Mouse (Mus musculus) limb, embryonic 15.5 days (tissue): Measurements from ENCODE around the gene Hba-x. TPM values are rescaled to one million over a fixed set of nuclear protein-coding genes. Genes with fewer than 3 reads are reported as not detected.

Source experiments
- ATAC-seq: fragments of 200-750 bp; cut with Nextera tagmentation; 2 replicates; pipeline ENCODE4 v1.8.0; 2017; ENCODE audit warnings: low read depth, moderate TSS enrichment; ENCODE audit not compliant: insufficient number of reproducible peaks, low FRiP score, low TSS enrichment
- H3K27ac ChIP-seq: fragments of 300-500 bp; sonication (generic); 2 replicates; pipeline ENCODE4 v1.5.1; 2015; ENCODE audit warnings: moderate library complexity, mild to moderate bottlenecking, inconsistent platforms
- H3K27me3 ChIP-seq: fragments of 300-500 bp; sonication (generic); 2 replicates; pipeline ENCODE4 v1.6.1; 2015; ENCODE audit warnings: inconsistent platforms
- H3K36me3 ChIP-seq: fragments of 300-500 bp; sonication (generic); 2 replicates; pipeline ENCODE4 v1.6.1; 2015; ENCODE audit warnings: inconsistent platforms
- H3K4me1 ChIP-seq: fragments of 300-500 bp; sonication (generic); 2 replicates; pipeline ENCODE4 v1.6.1; 2015; ENCODE audit warnings: inconsistent platforms
- H3K4me2 ChIP-seq: fragments of 300-500 bp; sonication (generic); 2 replicates; pipeline ENCODE4 v1.6.1; 2015; ENCODE audit warnings: mild to moderate bottlenecking, inconsistent platforms
- H3K4me3 ChIP-seq: fragments of 300-500 bp; sonication (generic); 2 replicates; pipeline ENCODE4 v1.5.1; 2015; ENCODE audit warnings: mild to moderate bottlenecking, inconsistent platforms
- H3K9ac ChIP-seq: fragments of 300-500 bp; sonication (generic); 2 replicates; pipeline ENCODE4 v1.6.1; 2015; ENCODE audit warnings: inconsistent platforms
- H3K9me3 ChIP-seq: fragments of 300-500 bp; sonication (generic); 2 replicates; pipeline ENCODE4 v1.6.1; 2016; ENCODE audit warnings: inconsistent platforms
- WGBS: fragments of 180-500 bp; shearing (Covaris S2); methylation state at CpG from one replicate; pipeline ENCODE4 v1.1.7; 2015; 5-methylcytosine and 5-hydroxymethylcytosine counted together
- polyA plus RNA-seq: library from polyadenylated mRNA; unstranded; fragments of >200 nt; fragmentation: Nextera tagmentation; extraction: Ambion mirVana; gene quantifications from 2 replicates; pipeline ENCODE4 v1.2.1, GENCODE M21; 2015

Gene Hba-x
- polyA plus RNA-seq, 1 experiment from 2014 or later: 106 TPM

DNA sequence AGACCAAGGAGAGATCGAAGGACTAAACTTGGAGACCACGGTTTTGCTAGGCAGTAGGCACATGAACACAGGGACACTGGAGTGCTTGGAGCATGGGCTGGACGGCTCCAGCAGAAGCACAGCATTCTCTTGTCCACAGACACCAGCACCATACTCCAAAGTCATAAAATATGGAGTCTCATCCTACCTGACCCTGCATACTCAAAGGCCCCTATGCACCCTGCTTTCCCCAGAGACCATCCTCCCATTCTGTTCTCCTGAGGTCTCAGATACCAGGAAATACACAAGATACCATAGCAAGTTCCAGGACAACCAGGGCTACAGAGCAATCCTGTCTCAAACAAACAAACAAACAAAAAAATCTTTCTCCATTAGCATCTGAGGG lies 38.8 kb upstream of the Hba-x start:
- no peak overlapping the region for H3K9ac ChIP-seq

DNA sequence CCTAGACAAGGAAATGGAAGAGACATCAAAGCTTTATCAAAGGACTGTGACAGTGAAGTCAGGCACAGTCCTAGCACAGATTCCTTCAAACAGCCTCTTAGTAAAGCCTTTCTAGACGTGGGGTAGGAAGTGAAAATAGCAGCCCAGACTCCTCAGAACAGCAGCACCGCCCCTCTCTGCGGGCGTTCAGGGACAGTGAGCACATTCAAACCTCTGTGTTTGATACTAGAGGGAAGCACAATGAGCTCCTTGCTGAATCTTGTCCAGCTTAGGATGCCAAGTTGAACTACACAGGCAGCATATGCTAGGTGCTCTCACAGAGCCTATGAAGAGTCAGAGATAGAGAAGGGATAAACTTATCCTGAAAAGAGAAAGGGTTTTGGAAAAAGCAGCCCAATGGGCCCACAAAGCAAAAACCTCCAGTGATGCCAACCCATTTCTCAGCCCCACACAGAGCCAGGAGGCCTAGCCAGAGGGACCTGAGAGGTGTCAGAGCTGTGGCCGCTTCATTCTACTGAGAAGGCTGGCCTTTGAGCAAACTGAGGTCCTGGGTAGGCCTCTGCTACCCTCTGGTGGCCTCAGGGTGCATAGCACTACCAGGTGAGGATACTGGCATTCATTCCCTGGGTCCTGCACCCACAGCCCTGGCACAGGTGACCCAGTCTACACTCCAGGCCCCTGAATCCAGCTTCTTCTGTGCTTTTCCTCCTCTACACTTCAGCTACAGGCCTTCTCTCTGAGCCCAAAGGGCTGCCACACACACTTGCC lies 37.9 kb upstream of the Hba-x start:
- peaks cover 58% of the 10 kb centered on the region for H3K36me3 ChIP-seq
- H3K9ac ChIP-seq: no peak overlapping the region
- no peak overlapping the region for H3K4me3 ChIP-seq
- no peaks in the 10 kb centered on the region for H3K27me3 ChIP-seq
- H3K27ac ChIP-seq: 0 out of 2 replicates have a peak overlapping the region, but pooled peaks have one; percentile 27
- WGBS: 65% methylated on average over 5 of the region's 5 CpGs
- H3K4me1 ChIP-seq: peaks cover 26% of the 10 kb centered on the region
- ATAC-seq: no peak
- no peaks in the 10 kb centered on the region for H3K9me3 ChIP-seq
- H3K4me2 ChIP-seq: no peak overlapping the region

More for the DNA sequence above, 38.8 kb upstream of the Hba-x start:
- H3K36me3 ChIP-seq: peaks cover 58% of the 10 kb centered on the region
- H3K27ac ChIP-seq: no peak overlapping the region
- no peaks in the 10 kb centered on the region for H3K9me3 ChIP-seq
- H3K4me2 ChIP-seq: no peak overlapping the region
- whole genome bisulfite sequencing: 93% methylated on average over 3 of the region's 3 CpGs
- no peak for ATAC-seq
- no peaks in the 10 kb centered on the region for H3K27me3 ChIP-seq
- no peak overlapping the region for H3K4me3 ChIP-seq
- peaks cover 26% of the 10 kb centered on the region for H3K4me1 ChIP-seq

DNA sequence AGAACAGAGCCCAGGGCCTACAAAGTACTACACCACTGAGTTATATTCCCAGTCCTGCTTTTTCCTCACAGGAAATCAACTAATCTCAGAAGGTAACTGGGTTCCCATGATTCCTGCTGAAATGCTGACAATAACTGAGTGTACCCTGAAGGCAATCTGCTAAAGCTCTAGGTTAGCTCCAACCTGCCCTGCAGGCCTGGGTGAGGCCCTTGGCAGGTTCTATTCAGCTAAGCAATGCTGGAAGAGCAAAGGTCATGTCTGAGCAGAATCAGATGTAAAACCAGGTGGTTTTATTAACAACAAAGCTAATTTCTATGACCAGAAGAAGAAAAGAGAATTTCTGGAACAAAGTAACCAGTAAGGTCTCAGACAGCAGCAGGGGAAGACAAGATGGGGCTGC lies 34.8 kb upstream of the Hba-x start:
- no peak overlapping the region for H3K27ac ChIP-seq
- H3K27me3 ChIP-seq: no peaks in the 10 kb centered on the region
- H3K4me3 ChIP-seq: no peak overlapping the region
- no peak overlapping the region for H3K4me2 ChIP-seq
- no peak overlapping the region for H3K9ac ChIP-seq
- no peak for ATAC-seq
- peaks cover 10% of the 10 kb centered on the region for H3K4me1 ChIP-seq
- H3K36me3 ChIP-seq: peaks cover 51% of the 10 kb centered on the region
- H3K9me3 ChIP-seq: no peaks in the 10 kb centered on the region

DNA sequence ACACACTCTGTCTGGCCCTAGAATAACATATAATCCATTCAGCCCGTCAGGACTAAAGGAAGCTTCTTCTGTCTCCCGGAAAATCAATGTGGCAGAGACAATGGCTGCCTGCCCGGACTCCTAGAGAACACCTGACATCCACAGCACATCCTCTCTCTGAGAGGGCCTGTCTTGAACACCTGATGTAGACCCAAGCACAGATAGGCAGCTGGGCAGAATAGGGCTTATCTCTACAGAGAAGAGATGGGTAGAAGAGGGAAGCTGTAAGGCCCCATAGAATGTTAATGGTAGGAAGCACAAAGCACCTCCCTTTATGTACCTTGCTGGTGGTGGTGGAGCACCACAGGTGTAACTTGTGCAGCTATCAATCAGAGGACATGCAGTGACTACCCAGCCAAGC lies 34.0 kb upstream of the Hba-x start:
- H3K4me3 ChIP-seq: no peak overlapping the region
- no peaks in the 10 kb centered on the region for H3K27me3 ChIP-seq
- H3K36me3 ChIP-seq: peaks cover 59% of the 10 kb centered on the region
- 89% methylated on average over 3 of the region's 3 CpGs for WGBS
- no peak overlapping the region for H3K27ac ChIP-seq
- H3K9ac ChIP-seq: no peak overlapping the region
- no peak for ATAC-seq
- H3K9me3 ChIP-seq: no peaks in the 10 kb centered on the region
- peaks cover 2% of the 10 kb centered on the region; the same call in 1 of the 2 replicates for H3K4me1 ChIP-seq
- H3K4me2 ChIP-seq: no peak overlapping the region

DNA sequence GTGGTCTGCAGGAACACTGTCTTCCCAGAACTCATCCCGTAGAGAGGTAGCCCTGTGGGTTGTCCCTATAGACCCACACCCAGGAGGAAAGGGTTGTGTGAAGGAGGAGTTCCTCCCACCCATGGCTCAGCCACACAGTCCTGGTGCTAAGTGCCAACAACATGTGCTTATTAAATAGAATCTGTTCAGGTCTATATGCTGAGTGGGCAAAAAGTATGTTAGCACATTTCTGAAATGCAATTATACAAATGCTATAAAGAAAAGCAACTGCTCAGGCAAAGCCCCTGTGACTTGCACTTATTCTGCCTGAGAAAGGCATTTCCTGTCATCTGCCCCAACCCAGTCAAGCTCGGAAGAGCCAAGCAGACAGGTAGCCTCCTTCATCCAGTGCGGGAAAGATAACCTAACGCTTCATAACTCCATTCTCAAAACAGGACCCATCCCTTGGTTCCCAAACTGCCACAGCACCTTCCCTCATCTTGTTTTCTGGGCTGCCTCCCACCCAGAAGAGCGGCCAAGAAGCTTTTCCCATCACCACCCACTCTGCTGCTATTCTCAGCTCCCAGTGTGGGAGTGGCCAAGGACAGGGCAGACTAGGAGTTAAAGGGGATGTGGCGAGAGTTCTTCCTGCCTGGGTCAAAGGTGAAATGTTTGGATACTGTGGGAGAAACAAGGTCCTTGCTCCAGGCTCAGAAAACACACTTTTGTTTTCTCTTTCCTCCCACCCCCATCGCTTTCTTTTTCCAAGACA lies 32.8 kb upstream of the Hba-x start:
- no peaks in the 10 kb centered on the region for H3K9me3 ChIP-seq
- no peak overlapping the region for H3K9ac ChIP-seq
- H3K4me1 ChIP-seq: no peaks in the 10 kb centered on the region
- ATAC-seq: no peak
- WGBS: 69% methylated on average over 7 of the region's 7 CpGs
- no peak overlapping the region for H3K4me2 ChIP-seq
- no peaks in the 10 kb centered on the region for H3K27me3 ChIP-seq
- H3K27ac ChIP-seq: 0 out of 2 replicates have a peak overlapping the region, but pooled peaks have one; percentile 47
- H3K4me3 ChIP-seq: no peak overlapping the region
- H3K36me3 ChIP-seq: peaks cover 66% of the 10 kb centered on the region

DNA sequence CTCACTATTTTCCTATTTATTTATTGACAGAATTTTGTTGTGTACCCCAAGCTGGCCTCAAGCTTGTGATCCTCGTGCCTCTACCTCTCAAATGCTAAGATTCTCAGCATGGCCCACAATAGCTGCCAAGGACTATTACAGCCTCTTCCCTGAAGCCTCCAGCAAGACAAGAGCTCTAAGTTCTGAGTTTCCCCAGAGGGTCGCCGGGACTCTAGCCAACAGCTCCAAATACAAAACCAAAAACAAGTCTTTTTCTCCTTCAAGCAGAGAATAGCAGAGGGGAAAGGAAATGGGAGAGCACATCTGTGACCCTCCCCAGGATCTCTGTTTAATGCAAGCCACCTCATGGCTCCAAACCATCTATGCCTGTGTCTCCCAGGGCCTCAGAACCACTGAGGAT lies 32.1 kb upstream of the Hba-x start:
- peaks cover 67% of the 10 kb centered on the region for H3K36me3 ChIP-seq

DNA sequence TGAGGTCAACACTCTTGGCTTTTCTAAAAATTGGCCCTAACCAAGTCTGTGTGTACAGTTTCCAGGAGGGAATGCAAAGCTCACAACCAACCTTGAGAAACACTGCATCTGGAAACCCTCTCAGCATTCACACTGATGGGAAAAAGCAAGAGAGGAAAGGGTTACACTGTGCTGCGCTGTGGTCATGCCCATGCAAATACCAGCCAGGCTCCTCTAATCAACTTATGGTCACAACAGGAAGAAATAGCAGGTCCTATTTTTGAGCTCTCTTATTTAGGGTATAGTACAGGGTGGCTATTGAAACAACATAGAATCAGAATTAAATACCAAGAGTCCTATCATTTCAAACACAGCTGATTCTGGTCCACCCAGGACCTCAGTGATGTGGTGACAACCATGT lies 31.6 kb upstream of the Hba-x start:
- no peaks in the 10 kb centered on the region for H3K27me3 ChIP-seq
- H3K36me3 ChIP-seq: peaks cover 68% of the 10 kb centered on the region
- ATAC-seq: no peak
- H3K4me1 ChIP-seq: no peaks in the 10 kb centered on the region
- no peak overlapping the region for H3K27ac ChIP-seq
- H3K4me3 ChIP-seq: no peak overlapping the region
- H3K4me2 ChIP-seq: no peak overlapping the region
- H3K9me3 ChIP-seq: no peaks in the 10 kb centered on the region
- no peak overlapping the region for H3K9ac ChIP-seq
- 84% methylated on average over 1 of the region's 1 CpGs for WGBS

More for the DNA sequence above, 32.1 kb upstream of the Hba-x start:
- no peaks in the 10 kb centered on the region for H3K9me3 ChIP-seq
- WGBS: 80% methylated on average over 3 of the region's 3 CpGs
- ATAC-seq: no peak
- no peak overlapping the region for H3K9ac ChIP-seq
- H3K4me2 ChIP-seq: no peak overlapping the region
- H3K4me1 ChIP-seq: no peaks in the 10 kb centered on the region
- H3K27ac ChIP-seq: peak overlapping the region; percentile 47; the same call in 1 of the 2 replicates
- no peak overlapping the region for H3K4me3 ChIP-seq
- no peaks in the 10 kb centered on the region for H3K27me3 ChIP-seq

DNA sequence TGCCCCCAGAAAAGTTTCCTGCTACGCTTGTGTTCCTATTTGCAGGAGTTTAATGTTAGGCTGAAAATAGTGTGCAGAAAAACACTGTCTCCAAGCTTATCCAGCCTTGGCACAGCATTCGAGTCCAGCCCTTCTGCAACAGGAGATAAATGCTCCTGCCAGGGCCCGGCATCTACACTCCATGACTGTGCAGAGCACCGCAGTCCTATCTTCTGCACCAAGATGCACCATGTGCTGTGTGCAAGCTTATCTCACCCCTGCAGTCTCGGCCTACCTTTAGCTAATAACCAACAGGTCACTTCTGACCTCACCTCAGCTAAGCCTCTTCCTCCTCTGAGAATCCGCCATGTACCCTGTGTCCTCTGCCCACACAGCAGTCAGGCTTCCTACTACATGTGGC lies 30.6 kb upstream of the Hba-x start:
- no peak overlapping the region for H3K4me2 ChIP-seq
- H3K4me1 ChIP-seq: no peaks in the 10 kb centered on the region
- peaks cover 69% of the 10 kb centered on the region for H3K36me3 ChIP-seq
- no peak for ATAC-seq
- WGBS: 94% methylated on average over 6 of the region's 6 CpGs
- no peak overlapping the region for H3K27ac ChIP-seq
- H3K4me3 ChIP-seq: no peak overlapping the region
- no peaks in the 10 kb centered on the region for H3K27me3 ChIP-seq
- no peaks in the 10 kb centered on the region for H3K9me3 ChIP-seq
- H3K9ac ChIP-seq: no peak overlapping the region

DNA sequence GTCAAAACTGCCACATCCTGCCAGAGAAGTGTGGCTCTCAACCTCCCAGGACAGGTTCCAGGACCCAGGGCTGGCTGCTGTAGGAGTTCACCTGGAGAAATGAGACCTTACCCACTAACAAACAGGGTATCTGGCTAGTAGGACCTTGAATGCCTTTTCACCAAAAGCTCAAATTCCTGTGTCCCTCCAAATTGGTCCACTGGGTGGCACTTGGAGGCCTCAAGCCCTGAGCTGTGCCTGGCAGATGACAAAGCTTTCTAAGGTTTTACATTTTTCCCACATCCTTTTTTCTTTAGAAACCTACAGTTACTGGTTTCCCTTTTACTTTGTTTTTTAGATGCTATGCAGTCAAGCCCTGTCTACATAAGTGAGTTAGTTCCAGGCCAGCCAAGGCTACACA lies 29.1 kb upstream of the Hba-x start:
- ATAC-seq: no peak
- Histone ChIP-seq H3K9ac (no peak overlapping the region), H3K9me3 (no peaks in the 10 kb centered on the region), H3K4me2 (no peak overlapping the region), H3K27ac (no peak overlapping the region), H3K4me3 (no peak overlapping the region), H3K36me3 (peaks cover 69% of the 10 kb centered on the region), H3K4me1 (no peaks in the 10 kb centered on the region), H3K27me3 (no peaks in the 10 kb centered on the region)

DNA sequence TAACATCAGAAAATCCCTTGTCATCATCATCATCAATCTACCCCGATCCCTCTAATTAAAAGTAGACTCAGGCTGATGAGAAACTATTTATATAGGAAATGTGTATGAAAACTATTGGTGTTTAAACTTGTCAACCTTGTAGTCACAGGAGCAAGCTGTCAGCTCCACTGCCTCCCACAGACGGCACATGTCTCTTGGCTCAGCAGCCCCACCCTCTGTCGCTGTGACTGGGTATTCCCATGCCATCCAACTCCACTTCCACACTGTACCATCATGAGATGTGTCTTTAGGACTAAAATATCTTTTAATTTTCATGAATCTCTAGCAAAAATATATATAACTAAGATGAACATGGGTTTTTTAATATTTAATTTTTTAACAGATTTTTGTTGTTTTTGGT lies 27.9 kb upstream of the Hba-x start:
- peaks cover 70% of the 10 kb centered on the region for H3K36me3 ChIP-seq
- H3K9me3 ChIP-seq: no peaks in the 10 kb centered on the region
- no peaks in the 10 kb centered on the region for H3K27me3 ChIP-seq
- 82% methylated on average over 3 of the region's 3 CpGs for WGBS
- H3K4me2 ChIP-seq: no peak overlapping the region
- no peak overlapping the region for H3K4me3 ChIP-seq
- H3K27ac ChIP-seq: no peak overlapping the region
- no peak for ATAC-seq
- H3K9ac ChIP-seq: no peak overlapping the region
- no peaks in the 10 kb centered on the region for H3K4me1 ChIP-seq

DNA sequence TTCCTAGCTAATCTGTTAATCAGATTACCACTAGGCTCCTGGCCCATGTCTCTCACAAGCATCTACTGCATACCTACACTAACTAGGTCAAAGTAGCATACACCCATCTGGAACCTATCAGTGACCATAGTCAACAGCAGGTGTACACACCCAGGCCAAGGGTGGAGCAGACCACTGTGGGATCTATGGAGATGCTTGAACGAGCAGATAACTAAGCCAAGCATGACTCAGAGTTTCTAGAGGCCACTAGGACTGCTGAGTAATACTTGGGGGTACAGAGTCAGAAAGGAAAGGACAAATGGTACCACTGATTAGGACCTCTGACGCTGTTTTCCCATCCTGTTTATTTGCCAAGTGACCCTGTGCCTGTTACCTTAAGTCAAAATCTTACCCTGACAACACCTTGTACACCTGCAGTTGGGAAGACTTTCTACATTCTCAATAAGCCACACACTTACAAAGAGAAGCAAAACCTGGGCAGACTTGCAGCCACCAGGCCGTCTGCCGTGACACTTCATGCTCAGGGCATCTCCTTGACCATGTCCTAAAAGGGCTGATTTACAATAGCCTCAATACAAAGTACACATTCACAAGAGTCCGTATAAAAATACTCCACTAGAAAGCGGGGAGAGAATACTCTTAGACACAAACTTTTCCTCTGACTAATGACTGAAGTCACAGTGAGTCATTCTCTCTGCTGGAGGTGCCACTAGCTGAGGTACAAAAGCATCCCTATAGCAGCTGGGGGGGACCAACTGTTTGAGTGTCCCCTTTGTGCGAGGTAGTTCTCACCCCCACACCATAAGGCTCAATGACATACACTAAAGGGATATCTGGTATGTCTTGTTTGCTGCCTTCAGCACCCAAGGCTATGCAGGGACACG lies 25.1 kb upstream of the Hba-x start:
- H3K27ac ChIP-seq: no peak overlapping the region
- 84% methylated on average over 8 of the region's 8 CpGs for WGBS
- H3K9ac ChIP-seq: no peak overlapping the region
- H3K9me3 ChIP-seq: no peaks in the 10 kb centered on the region
- H3K4me1 ChIP-seq: no peaks in the 10 kb centered on the region
- H3K4me3 ChIP-seq: no peak overlapping the region
- H3K36me3 ChIP-seq: peaks cover 79% of the 10 kb centered on the region
- no peak for ATAC-seq
- no peak overlapping the region for H3K4me2 ChIP-seq
- no peaks in the 10 kb centered on the region for H3K27me3 ChIP-seq

DNA sequence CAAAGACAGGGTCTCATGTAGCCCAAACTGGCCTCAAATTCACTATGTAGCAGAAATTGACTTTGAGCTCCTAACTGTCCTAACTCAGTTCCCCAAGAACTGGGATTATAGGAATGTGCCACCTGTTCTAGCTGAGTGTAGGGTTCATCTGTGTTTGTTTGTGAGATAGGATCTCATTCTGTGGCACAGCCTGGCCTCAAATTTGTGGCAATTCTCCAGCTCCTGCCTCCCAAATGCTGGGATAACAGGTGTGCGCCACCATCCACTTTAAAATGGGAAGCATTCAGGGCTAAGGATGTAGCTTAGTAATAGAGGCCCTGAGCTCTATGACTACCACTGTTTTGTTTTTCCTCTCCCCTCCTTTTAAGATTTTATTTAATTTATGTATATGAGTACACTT lies 23.1 kb upstream of the Hba-x start:
- Histone ChIP-seq H3K4me2 (no peak overlapping the region), H3K27ac (no peak overlapping the region), H3K4me3 (no peak overlapping the region), H3K36me3 (peaks cover 62% of the 10 kb centered on the region), H3K27me3 (no peaks in the 10 kb centered on the region), H3K4me1 (no peaks in the 10 kb centered on the region), H3K9me3 (no peaks in the 10 kb centered on the region), H3K9ac (no peak overlapping the region)
- WGBS: 100% methylated on average over 1 of the region's 1 CpGs
- ATAC-seq: no peak
